Mouse (Mus musculus): ENCODE measurements at regions not wholly inside any gene's neighbourhood (a gene's known extent, or its start where the extent isn't known, plus 50 kb on each side); places are given as distances from the start of the nearest gene placed in this dataset.

- no peak for DNase-seq (ENCODE audit: low spot score in 2 of 2)
These were observed 296.0 kb downstream of the Meis1 start for GRCm38 (mm10) chr11:18722770-18723169.

- DNase-seq (ENCODE audit: low spot score in 2 of 2): no peak
These were observed 303.0 kb downstream of the Meis1 start for GRCm38 (mm10) chr11:18715851-18716126.

- no peak for DNase-seq (ENCODE audit: low spot score in 2 of 2)
These were observed 303.5 kb downstream of the Meis1 start for GRCm38 (mm10) chr11:18715050-18715850.

- DNase-seq (ENCODE audit: low spot score in 2 of 2): no peak
These were observed 304.4 kb downstream of the Meis1 start for GRCm38 (mm10) chr11:18714400-18714799.

- DNase-seq (ENCODE audit: low spot score in 2 of 2): no peak
These were observed 306.1 kb downstream of the Meis1 start for GRCm38 (mm10) chr11:18712642-18713053.

GRCm38 (mm10) chr11:18709628-18710027 lies 309.2 kb downstream of the Meis1 start:
- DNase-seq (ENCODE audit: low spot score in 2 of 2): no peak

GRCm38 (mm10) chr11:18681593-18681992 lies 337.2 kb downstream of the Meis1 start:
- no peak for DNase-seq (ENCODE audit: low spot score in 2 of 2)

- DNase-seq (ENCODE audit: low spot score in 2 of 2): no peak
These were observed 341.9 kb downstream of the Meis1 start for GRCm38 (mm10) chr11:18676876-18677275.

- DNase-seq (ENCODE audit: low spot score in 2 of 2): no peak
These were observed 347.8 kb downstream of the Meis1 start for GRCm38 (mm10) chr11:18670967-18671366.

- DNase-seq (ENCODE audit: low spot score in 2 of 2): no peak
These were observed 349.5 kb downstream of the Meis1 start for GRCm38 (mm10) chr11:18669322-18669721.

GRCm38 (mm10) chr11:18656358-18656757 lies 362.4 kb downstream of the Meis1 start:
- DNase-seq (ENCODE audit: low spot score in 2 of 2): no peak

- DNase-seq (ENCODE audit: low spot score in 2 of 2): no peak
These were observed 386.6 kb downstream of the Meis1 start for GRCm38 (mm10) chr11:18631975-18632773.

GRCm38 (mm10) chr11:18631570-18631969 lies 387.2 kb downstream of the Meis1 start:
- DNase-seq (ENCODE audit: low spot score in 2 of 2): no peak

GRCm38 (mm10) chr11:18621777-18622176 lies 397.0 kb downstream of the Meis1 start:
- no peak for DNase-seq (ENCODE audit: low spot score in 2 of 2)

GRCm38 (mm10) chr11:18604836-18605235 lies 413.9 kb downstream of the Meis1 start:
- no peak for DNase-seq (ENCODE audit: low spot score in 2 of 2)

GRCm38 (mm10) chr11:18601568-18602182 lies 417.1 kb downstream of the Meis1 start:
- no peak for DNase-seq (ENCODE audit: low spot score in 2 of 2)

- DNase-seq (ENCODE audit: low spot score in 2 of 2): no peak
These were observed 420.4 kb downstream of the Meis1 start for GRCm38 (mm10) chr11:18598349-18598748.

GRCm38 (mm10) chr11:18596996-18597395 lies 421.8 kb downstream of the Meis1 start:
- DNase-seq (ENCODE audit: low spot score in 2 of 2): no peak

GRCm38 (mm10) chr11:18590487-18590886 lies 428.3 kb downstream of the Meis1 start:
- DNase-seq (ENCODE audit: low spot score in 2 of 2): no peak

GRCm38 (mm10) chr11:18586468-18586867 lies 432.3 kb downstream of the Meis1 start:
- DNase-seq (ENCODE audit: low spot score in 2 of 2): no peak

- DNase-seq (ENCODE audit: low spot score in 2 of 2): no peak
These were observed 433.8 kb downstream of the Meis1 start for GRCm38 (mm10) chr11:18585031-18585430.

GRCm38 (mm10) chr11:18582781-18583161 lies 436.0 kb downstream of the Meis1 start:
- no peak for DNase-seq (ENCODE audit: low spot score in 2 of 2)

All from gastrocnemius, postnatal 4 days (tissue).